Mouse (Mus musculus): Measurements from ENCODE around the gene Clip1. TPM values are rescaled to one million over a fixed set of nuclear protein-coding genes. Genes with fewer than 3 reads are reported as not detected.

The Clip1 gene
- total RNA-seq, 2 experiments from 2014 or later = 136 to 137 TPM

- no peak for DNase-seq
Observed at GRCm38 (mm10) chr5:123602174-123602573, 82.2 kb downstream of the Clip1 start.

GRCm38 (mm10) chr5:123599319-123599718, 85.1 kb downstream of the Clip1 start:
- DNase-seq = no peak

- DNase-seq = no peak
Observed at GRCm38 (mm10) chr5:123593622-123594280, 90.7 kb downstream of the Clip1 start.

- no peak for DNase-seq
Observed at GRCm38 (mm10) chr5:123580043-123580442, 104.4 kb downstream of the Clip1 start.

- DNase-seq = no peak
Observed at GRCm38 (mm10) chr5:123576696-123577095, 107.7 kb downstream of the Clip1 start.

- DNase-seq = no peak
Observed at GRCm38 (mm10) chr5:123573362-123573761, 111.1 kb downstream of the Clip1 start.

- DNase-seq = peak; percentile 94 to 96
Observed at GRCm38 (mm10) chr5:123572357-123573186, 111.8 kb downstream of the Clip1 start, which contains the start of gene Vps33a. Vps33a (minus strand) TSS chr5:123573038.

GRCm38 (mm10) chr5:123561128-123561527, 123.3 kb downstream of the Clip1 start:
- no peak for DNase-seq

- no peak for DNase-seq
Observed at GRCm38 (mm10) chr5:123559588-123559987, 124.8 kb downstream of the Clip1 start.

- DNase-seq = peak; percentile 37 to 48
Observed at GRCm38 (mm10) chr5:123556451-123556850, 128.0 kb downstream of the Clip1 start.

GRCm38 (mm10) chr5:123555693-123556092, 128.7 kb downstream of the Clip1 start:
- no peak for DNase-seq

GRCm38 (mm10) chr5:123533801-123534200, 150.6 kb downstream of the Clip1 start:
- DNase-seq = no peak

- no peak for DNase-seq
Observed at GRCm38 (mm10) chr5:123530056-123530455, 154.4 kb downstream of the Clip1 start.

GRCm38 (mm10) chr5:123528641-123529040, 155.8 kb downstream of the Clip1 start:
- no peak for DNase-seq

Other genes with a start within 250 kb of the Clip1 start
- under 1 TPM; 0.50 to 0.73 TPM for gene Lrrc43, start 195.3 kb downstream of the Clip1 start, total RNA-seq (2021)
- gene Il31, start 195.1 kb downstream of the Clip1 start, total RNA-seq (2021) = not detected
- gene B3gnt4, start 174.2 kb downstream of the Clip1 start, total RNA-seq (2021) = 1 to 10 TPM; 1.1 to 1.2 TPM
- 10 to 100 TPM; 34.4 to 37.0 TPM for gene Diablo, start 160.4 kb downstream of the Clip1 start, total RNA-seq (2021)
- 1 to 10 TPM; 5.9 to 7.6 TPM for gene Gm49027, start 159.1 kb downstream of the Clip1 start, total RNA-seq (2021)
- 10 to 100 TPM; 97.1 to 99.8 TPM for gene Vps33a, start 111.6 kb downstream of the Clip1 start, total RNA-seq (2021)
- gene Zcchc8, start 36.5 kb upstream of the Clip1 start, total RNA-seq (2021) = 10 to 100 TPM; 49.6 to 63.2 TPM
- 100 to 1,000 TPM; 101 to 110 TPM for gene Rsrc2, start 64.8 kb upstream of the Clip1 start, total RNA-seq (2021)
- 1 to 10 TPM; 2.3 to 3.4 TPM for gene Kntc1, start 65.1 kb upstream of the Clip1 start, total RNA-seq (2021)
- under 1 TPM in 1 of 2 experiments, not detected in 1; 0.33 TPM for gene Hcar2, start 180.9 kb upstream of the Clip1 start, total RNA-seq (2021)
- under 1 TPM; 0.82 to 0.88 TPM for gene Hcar1, start 195.4 kb upstream of the Clip1 start, total RNA-seq (2021)
- 10 to 100 TPM; 60.2 to 67.8 TPM for gene Denr, start 222.6 kb upstream of the Clip1 start, total RNA-seq (2021)
- gene Gm43518, start 242.8 kb upstream of the Clip1 start, total RNA-seq (2021) = 1 to 10 TPM in 1 of 2 experiments, under 1 TPM in 1; 0.91 to 1.7 TPM
- gene Ccdc62, start 246.1 kb upstream of the Clip1 start, total RNA-seq (2021) = 1 to 10 TPM; 2.5 TPM